12 mouse cellular contexts compared by ENCODE assay signal in genomic region chr3:98348705-98349104, GRCm38 (mm10). TPM values are rescaled to one million over a fixed set of nuclear protein-coding genes. Genes with fewer than 3 reads are reported as not detected.
DNase-seq lines count a peak whose midpoint lies in the region; ATAC-seq and TF ChIP-seq lines count a peak whose summit lies in the region.
"Had no signal": no experiment of that assay in that cellular context is flagged by ENCODE, and none has a peak within 500 bp of the region (broad histone marks: within the 10 kb centered on the region; RNA-seq: fewer than 3 reads in every experiment).

No protein-coding gene starts in this region.

- H3K4me1 ChIP-seq in kidney, embryonic 14.5 days (ENCODE audit: control insufficient read depth, insufficient read depth, low read length): 0 out of 2 replicates have a peak, but pooled peaks cover 6% of the 10 kb centered on the region
- peaks cover 0 to 8% of the 10 kb centered on the region in 2 experiments; a peak in 2 of 4 replicates for H3K4me1 ChIP-seq in MEL (ENCODE audit: control insufficient read depth in 1 of 2, insufficient read depth in 2 of 2, low read length in 2 of 2)
- H3K4me1 ChIP-seq in midbrain, postnatal 0 days (ENCODE audit: insufficient read depth, low read length): no peaks in the 10 kb centered on the region
- no peaks in the 10 kb centered on the region for H3K4me1 ChIP-seq in cerebellum, adult 2 months (ENCODE audit: control insufficient read depth, insufficient read depth, low read length)
- H3K4me1 ChIP-seq: embryonic facial prominence, embryonic 12.5 days; hindbrain, embryonic 13.5 days had no signal

- no peak overlapping the region for H3K4me2 ChIP-seq in kidney, embryonic 14.5 days (replicated peaks; ENCODE audit: low read depth, low read length)
- H3K4me2 ChIP-seq in midbrain, postnatal 0 days (ENCODE audit: low read depth, low read length, poor library complexity, severe bottlenecking): no peak overlapping the region
- H3K4me2 ChIP-seq: embryonic facial prominence, embryonic 12.5 days; hindbrain, embryonic 13.5 days had no signal

- WGBS in kidney, embryonic 14.5 days: 32% methylated on average over 8 of the region's 8 CpGs
- WGBS in midbrain, postnatal 0 days: 22% methylated on average over 8 of the region's 8 CpGs
- 28% methylated on average over 8 of the region's 8 CpGs for WGBS in cerebellum, adult 2 months

- no peak overlapping the region for H3K4me3 ChIP-seq in kidney, embryonic 14.5 days (ENCODE audit: low read length)
- peak overlapping the region; percentile 38 to 52 for H3K4me3 ChIP-seq in MEL (ENCODE audit: control insufficient read depth in 1 of 2, insufficient read depth in 1 of 2, low read depth in 2 of 2, low read length in 2 of 2)
- no peak overlapping the region for H3K4me3 ChIP-seq in midbrain, postnatal 0 days (ENCODE audit: low read depth, low read length)
- H3K4me3 ChIP-seq in cerebellum, adult 2 months (replicated peaks; ENCODE audit: insufficient read depth, low read depth, low read length): no peak overlapping the region
- H3K4me3 ChIP-seq: embryonic facial prominence, embryonic 12.5 days; hindbrain, embryonic 13.5 days had no signal

- no peak overlapping the region for H3K9ac ChIP-seq in kidney, embryonic 14.5 days (ENCODE audit: low read depth, low read length)
- peak overlapping the region; percentile 44 for H3K9ac ChIP-seq in MEL (ENCODE audit: control insufficient read depth, low read depth, low read length, poor library complexity, severe bottlenecking)
- H3K9ac ChIP-seq in midbrain, postnatal 0 days (replicated peaks; ENCODE audit: low read length, poor library complexity, severe bottlenecking): no peak overlapping the region
- H3K9ac ChIP-seq: embryonic facial prominence, embryonic 12.5 days; hindbrain, embryonic 13.5 days had no signal

- TF ChIP-seq EP300 in MEL (IDR thresholded peaks at IDR 0.05; ENCODE audit: low read depth in 1 of 2, low read length in 2 of 2): peak in 1 of 2 experiments; percentile 8; a peak in 1 of 4 replicates

- no peaks in the 10 kb centered on the region for H3K36me3 ChIP-seq in kidney, embryonic 14.5 days (ENCODE audit: control insufficient read depth, insufficient read depth, low read length)
- H3K36me3 ChIP-seq in MEL (ENCODE audit: control insufficient read depth in 1 of 2, insufficient read depth in 2 of 2, low read length in 2 of 2): no peaks in the 10 kb centered on the region; a peak in 1 of 4 replicates
- no peaks in the 10 kb centered on the region for H3K36me3 ChIP-seq in midbrain, postnatal 0 days (ENCODE audit: insufficient read depth, low read length)
- H3K36me3 ChIP-seq: embryonic facial prominence, embryonic 12.5 days; G1E; hindbrain, embryonic 13.5 days had no signal

- H3K27ac ChIP-seq in kidney, embryonic 14.5 days (ENCODE audit: low read depth, low read length): no peak overlapping the region
- peak overlapping the region; percentile 42; the same call in 1 of the 2 replicates for H3K27ac ChIP-seq in MEL (ENCODE audit: control insufficient read depth, low read depth, low read length)
- H3K27ac ChIP-seq in midbrain, postnatal 0 days (ENCODE audit: low read depth, low read length): no peak overlapping the region
- H3K27ac ChIP-seq in cerebellum, adult 2 months (ENCODE audit: insufficient read depth, low read length): no peak overlapping the region
- H3K27ac ChIP-seq: embryonic facial prominence, embryonic 12.5 days; hindbrain, embryonic 13.5 days had no signal

- no peaks in the 10 kb centered on the region for H3K27me3 ChIP-seq in kidney, embryonic 14.5 days (ENCODE audit: control insufficient read depth, insufficient read depth, low read length)
- no peaks in the 10 kb centered on the region; a peak in 2 of 4 replicates for H3K27me3 ChIP-seq in MEL (ENCODE audit: control insufficient read depth in 1 of 2, insufficient read depth in 2 of 2, low read length in 2 of 2)
- no peaks in the 10 kb centered on the region for H3K27me3 ChIP-seq in midbrain, postnatal 0 days (ENCODE audit: insufficient read depth, low read length)
- no peaks in the 10 kb centered on the region for H3K27me3 ChIP-seq in cerebellum, adult 2 months (ENCODE audit: control insufficient read depth, insufficient read depth, low read length)
- H3K27me3 ChIP-seq: embryonic facial prominence, embryonic 12.5 days had no signal

- TF ChIP-seq CTCF in MEL (IDR thresholded peaks at IDR 0.05 in 2 of 3, conservative IDR thresholded peaks at IDR 0.05 in 1 of 3; ENCODE audit: control insufficient read depth in 1 of 3, insufficient read depth in 1 of 3, low read depth in 2 of 3, low read length in 3 of 3, poor library complexity in 1 of 3, severe bottlenecking in 1 of 3): no peak; a peak in 1 of 6 replicates
- no peak for TF ChIP-seq CTCF in midbrain, postnatal 0 days (IDR thresholded peaks at IDR 0.05)
- TF ChIP-seq CTCF in cerebellum, adult 2 months (IDR thresholded peaks at IDR 0.05; ENCODE audit: borderline replicate concordance, insufficient read depth, low read depth, low read length): no peak

- H3K79me2 ChIP-seq in MEL (ENCODE audit: control insufficient read depth, insufficient read depth, low read length, poor library complexity): no peaks in the 10 kb centered on the region

- ATAC-seq in kidney, embryonic 14.5 days (ENCODE audit: low FRiP score, low TSS enrichment): peak; percentile 59
- peak; percentile 27 to 51; a peak in 3 of 4 replicates for ATAC-seq in hematopoietic stem cell, adult 5-6 weeks (replicated peaks in 1 of 2; ENCODE audit: insufficient read depth in 1 of 2, low FRiP score in 2 of 2, low TSS enrichment in 1 of 2, low read depth in 1 of 2, poor library complexity in 2 of 2, severe bottlenecking in 2 of 2)
- 0 out of 2 replicates have a peak, but pooled peaks have one; percentile 38 for ATAC-seq in midbrain, postnatal 0 days (ENCODE audit: low FRiP score)

- no peaks in the 10 kb centered on the region for H3K9me3 ChIP-seq in kidney, embryonic 14.5 days (ENCODE audit: control insufficient read depth, low read length)
- no peaks in the 10 kb centered on the region for H3K9me3 ChIP-seq in MEL (replicated peaks; ENCODE audit: insufficient read depth, low read length)
- no peaks in the 10 kb centered on the region for H3K9me3 ChIP-seq in midbrain, postnatal 0 days (ENCODE audit: low read length)
- H3K9me3 ChIP-seq: embryonic facial prominence, embryonic 12.5 days; hindbrain, embryonic 13.5 days had no signal

- TF ChIP-seq POLR2A in MEL (IDR thresholded peaks at IDR 0.05; ENCODE audit: control insufficient read depth in 1 of 2, insufficient read depth in 1 of 2, low read depth in 1 of 2, low read length in 2 of 2, poor library complexity in 1 of 2): no peak
- TF ChIP-seq POLR2A in cerebellum, adult 2 months (IDR thresholded peaks at IDR 0.05; ENCODE audit: borderline replicate concordance, insufficient read depth, low read length): no peak

- no peak for TF ChIP-seq RAD21 in MEL (IDR thresholded peaks at IDR 0.05; ENCODE audit: low read depth, low read length)

- DNase-seq in kidney, postnatal 14 days: no peak
- DNase-seq in MEL (ENCODE audit: low read depth, low spot score): peak; percentile 81
- DNase-seq in midbrain, postnatal 0 days (ENCODE audit: low spot score): no peak
- DNase-seq in layer of hippocampus, adult 11-12 months (ENCODE audit: low spot score): no peak
- DNase-seq in cerebellum, adult 2 months: no peak
- DNase-seq in layer of hippocampus, postnatal 10 days (ENCODE audit: low spot score in 2 of 2): no peak
- DNase-seq: lung, postnatal 10 days had no signal

TF ChIP-seq in MEL, 35 proteins besides CTCF, POLR2A, EP300 and RAD21 (continues in another document):
- 0 out of 2 replicates have a peak, but pooled peaks have one; percentile 24 for TF ChIP-seq RCOR1 (IDR thresholded peaks at IDR 0.05; ENCODE audit: low read depth, low read length)
- no peak for TF ChIP-seq SMC3 (IDR thresholded peaks at IDR 0.05; ENCODE audit: low read depth, low read length)
- no peak for TF ChIP-seq POLR2AphosphoS5 (IDR thresholded peaks at IDR 0.05; ENCODE audit: borderline replicate concordance, low read depth, low read length)
- no peak for TF ChIP-seq MAX (IDR thresholded peaks at IDR 0.05; ENCODE audit: low read length)
- no peak for TF ChIP-seq GABPA (IDR thresholded peaks at IDR 0.05; ENCODE audit: low read depth, low read length)
- no peak for TF ChIP-seq USF2 (IDR thresholded peaks at IDR 0.05; ENCODE audit: borderline replicate concordance in 1 of 2, insufficient read depth in 1 of 2, low read depth in 1 of 2, low read length in 2 of 2)
- no peak for TF ChIP-seq MEF2A (IDR thresholded peaks at IDR 0.05; ENCODE audit: extremely low read depth, insufficient replicate concordance, low read depth, low read length, poor library complexity, severe bottlenecking)
- TF ChIP-seq HCFC1 (IDR thresholded peaks at IDR 0.05; ENCODE audit: low read depth, low read length): no peak
- no peak for TF ChIP-seq TBP (IDR thresholded peaks at IDR 0.05; ENCODE audit: low read depth, low read length)
- TF ChIP-seq UBTF (IDR thresholded peaks at IDR 0.05; ENCODE audit: borderline replicate concordance, insufficient read depth, low read depth, low read length): no peak
- no peak for TF ChIP-seq MYC (IDR thresholded peaks at IDR 0.05; ENCODE audit: low read depth, low read length)
- TF ChIP-seq JUND (IDR thresholded peaks at IDR 0.05; ENCODE audit: low read depth, low read length): no peak
- no peak for TF ChIP-seq MAFK (IDR thresholded peaks at IDR 0.05; ENCODE audit: borderline replicate concordance, low read depth, low read length)

RNA-seq across cellular contexts. Expression of gene Phgdh, which starts 8.9 kb away (rescaled TPM):
- 424 and 494 TPM in 2 replicates for polyA plus RNA-seq in kidney, embryonic 14.5 days (2014; fragmentation: Nextera tagmentation; extraction: Ambion mirVana)
- 247 and 310 TPM in 2 replicates for total RNA-seq in MEL (2012; rRNA removed)
- polyA plus RNA-seq in MEL (2012; ENCODE audit: insufficient read depth in 1 of 2, insufficient read length in 2 of 2, low read depth in 1 of 2, low replicate concordance in 2 of 2, missing spikeins in 1 of 2): 100 to 1,000 TPM in 1 of 2 experiments, not detected in 1; 303 TPM
- total RNA-seq in hematopoietic stem cell, adult 5-6 weeks (2017): 434 and 475 TPM in 2 replicates
- total RNA-seq in midbrain, postnatal 0 days (2014; rRNA removed): 182 and 206 TPM in 2 replicates
- 148 and 171 TPM in 2 replicates for polyA plus RNA-seq in midbrain, postnatal 0 days (2015; fragmentation: Nextera tagmentation; extraction: Ambion mirVana)
- 98.0 and 106 TPM in 2 replicates for polyA plus RNA-seq in cerebellum, adult 2 months (2012; rRNA removed)
- total RNA-seq in layer of hippocampus, postnatal 10 days (2021): 10 to 100 TPM; 78.3 to 94.2 TPM
- total RNA-seq: G1E had no signal
- polyA plus RNA-seq: G1E had no signal

RNA-seq across cellular contexts. Expression of gene Zfp697, which starts 33.6 kb away (rescaled TPM):
- polyA plus RNA-seq in kidney, embryonic 14.5 days (2014; fragmentation: Nextera tagmentation; extraction: Ambion mirVana): 18.0 and 21.5 TPM in 2 replicates
- total RNA-seq in MEL (2012; rRNA removed): 0.03 and 0.04 TPM in 2 replicates
- not detected for polyA plus RNA-seq in MEL (2012; ENCODE audit: insufficient read depth in 1 of 2, insufficient read length in 2 of 2, low read depth in 1 of 2, low replicate concordance in 2 of 2, missing spikeins in 1 of 2)
- total RNA-seq in hematopoietic stem cell, adult 5-6 weeks (2017): 1.3 and 1.9 TPM in 2 replicates
- total RNA-seq in midbrain, postnatal 0 days (2014; rRNA removed): 39.5 and 45.9 TPM in 2 replicates
- polyA plus RNA-seq in midbrain, postnatal 0 days (2015; fragmentation: Nextera tagmentation; extraction: Ambion mirVana): 18.1 and 18.7 TPM in 2 replicates
- 7.7 and 8.1 TPM in 2 replicates for polyA plus RNA-seq in cerebellum, adult 2 months (2012; rRNA removed)
- 10 to 100 TPM; 29.6 to 31.3 TPM for total RNA-seq in layer of hippocampus, postnatal 10 days (2021)
- polyA plus RNA-seq: G1E had no signal

Comparison
In these comparisons a context has a peak if more than half of its experiments do, and no peak if none do; other contexts are left out.
1. H3K4me3 ChIP-seq: peak in MEL (2 of 2); none in kidney, embryonic 14.5 days (single experiment), midbrain, postnatal 0 days (single experiment) and cerebellum, adult 2 months (single experiment).
2. RNA of gene Zfp697, which starts 33.6 kb away (total RNA-seq): 39.5 to 45.9 TPM in midbrain, postnatal 0 days and 29.6 to 31.3 TPM in layer of hippocampus, postnatal 10 days; 1.3 to 1.9 TPM in hematopoietic stem cell, adult 5-6 weeks and 0.03 to 0.04 TPM in MEL; every median in the first group is over 10 times any median in the second.
3. Peak in every context shown above with its lines, with median percentiles within 50 percentile points of each other: ATAC-seq.